Mouse (Mus musculus): ENCODE results near the gene Tbxas1.

Tbxas1 gene

GRCm38 (mm10) chr6:38997838-38998237, 122.6 kb downstream of the Tbxas1 start:
- no peak for DNase-seq (ENCODE audit: low spot score in 2 of 2)

GRCm38 (mm10) chr6:39003126-39003525, 127.9 kb downstream of the Tbxas1 start:
- no peak for DNase-seq (ENCODE audit: low spot score in 2 of 2)

- DNase-seq (ENCODE audit: low spot score in 2 of 2): peak in 1 of 2 experiments; percentile 24
Measured at GRCm38 (mm10) chr6:39004003-39004473, 128.8 kb downstream of the Tbxas1 start.

GRCm38 (mm10) chr6:39005267-39005944, 130.2 kb downstream of the Tbxas1 start:
- DNase-seq (ENCODE audit: low spot score in 2 of 2): no peak

- DNase-seq (ENCODE audit: low spot score in 2 of 2): no peak
Measured at GRCm38 (mm10) chr6:39005945-39006572, 130.9 kb downstream of the Tbxas1 start.

GRCm38 (mm10) chr6:39007223-39007622, 132.0 kb downstream of the Tbxas1 start:
- DNase-seq (ENCODE audit: low spot score in 2 of 2): peak in 1 of 2 experiments; percentile 66

- no peak for DNase-seq (ENCODE audit: low spot score in 2 of 2)
Measured at GRCm38 (mm10) chr6:39008116-39008515, 132.9 kb downstream of the Tbxas1 start.

GRCm38 (mm10) chr6:39013034-39013832, 138.0 kb downstream of the Tbxas1 start:
- DNase-seq (ENCODE audit: low spot score in 2 of 2): no peak

GRCm38 (mm10) chr6:39017942-39018341, 142.7 kb downstream of the Tbxas1 start:
- DNase-seq (ENCODE audit: low spot score in 2 of 2): no peak

GRCm38 (mm10) chr6:39018805-39019204, 143.6 kb downstream of the Tbxas1 start:
- DNase-seq (ENCODE audit: low spot score in 2 of 2): peak in 1 of 2 experiments; percentile 5

- no peak for DNase-seq (ENCODE audit: low spot score in 2 of 2)
Measured at GRCm38 (mm10) chr6:39019219-39019618, 144.0 kb downstream of the Tbxas1 start.

- no peak for DNase-seq (ENCODE audit: low spot score in 2 of 2)
Measured at GRCm38 (mm10) chr6:39021909-39022308, 146.7 kb downstream of the Tbxas1 start.

- DNase-seq (ENCODE audit: low spot score in 2 of 2): no peak
Measured at GRCm38 (mm10) chr6:39022461-39023181, 147.4 kb downstream of the Tbxas1 start.

- no peak for DNase-seq (ENCODE audit: low spot score in 2 of 2)
Measured at GRCm38 (mm10) chr6:39024631-39025030, 149.4 kb downstream of the Tbxas1 start.

GRCm38 (mm10) chr6:39025038-39025437, 149.8 kb downstream of the Tbxas1 start:
- no peak for DNase-seq (ENCODE audit: low spot score in 2 of 2)

- no peak for DNase-seq (ENCODE audit: low spot score in 2 of 2)
Measured at GRCm38 (mm10) chr6:39030714-39031113, 155.5 kb downstream of the Tbxas1 start.

GRCm38 (mm10) chr6:39033676-39034075, 158.5 kb downstream of the Tbxas1 start:
- no peak for DNase-seq (ENCODE audit: low spot score in 2 of 2)

- DNase-seq (ENCODE audit: low spot score in 2 of 2): no peak
Measured at GRCm38 (mm10) chr6:39035039-39035438, 159.8 kb downstream of the Tbxas1 start.

GRCm38 (mm10) chr6:39036204-39036603, 161.0 kb downstream of the Tbxas1 start:
- DNase-seq (ENCODE audit: low spot score in 2 of 2): no peak

GRCm38 (mm10) chr6:39040451-39040850, 165.2 kb downstream of the Tbxas1 start:
- no peak for DNase-seq (ENCODE audit: low spot score in 2 of 2)

- DNase-seq (ENCODE audit: low spot score in 2 of 2): no peak
Measured at GRCm38 (mm10) chr6:39049141-39049540, 173.9 kb downstream of the Tbxas1 start.

GRCm38 (mm10) chr6:39050836-39051235, 175.6 kb downstream of the Tbxas1 start:
- DNase-seq (ENCODE audit: low spot score in 2 of 2): no peak
